Mouse (Mus musculus) left cerebral cortex, adult 2 months (tissue): ENCODE data around the gene Timp2. TPM values are rescaled to one million over a fixed set of nuclear protein-coding genes. Genes with fewer than 3 reads are reported as not detected.
A peak's percentile ranks its signal among the peaks of the same experiment; 100 is the strongest.

ENCODE experiments used
- DNase-seq, 2 experiments: peaks; one replicate each; pipeline ENCODE4 v3.0.0; 2021 to 2022; ENCODE audit warnings: low spot score in 2 of 2, mixed read lengths in 1 of 2; ENCODE audit errors: extremely low spot score in 1 of 2
- H3K27ac ChIP-seq: fragments of 200-600 bp; 2 replicates; pipeline ENCODE4 v1.8.1; 2022
- H3K4me3 ChIP-seq: fragments of 200-600 bp; 2 replicates; pipeline ENCODE4 v1.8.1; 2022
- CTCF ChIP-seq: fragments of 200-600 bp; IDR thresholded peaks from 2 replicates; pipeline ENCODE4 v1.8.1; 2022; ENCODE audit warnings: antibody characterized with exemption, mild to moderate bottlenecking, moderate library complexity
- intact Hi-C: fragments of 180-260 bp; cut with DNase I; formaldehyde crosslinking; loops from one replicate; pipeline ENCODE4 v1.15.1; 2025
- total RNA-seq, 2 experiments: library from RNA; stranded (reverse); gene quantifications; 2 replicates each; pipeline ENCODE4 v1.2.3; 2021

The Timp2 gene
- total RNA-seq, 2 experiments from 2014 or later = 221 to 255 TPM

GRCm38 (mm10) chr11:118347911-118348310 is 7.6 kb downstream of the Timp2 start:
- Histone ChIP-seq H3K4me3 (no peak overlapping the region), H3K27ac (no peak overlapping the region)
- DNase-seq = no peak
- TF ChIP-seq CTCF = no peak
- intact Hi-C loops = no loop called here

GRCm38 (mm10) chr11:118347391-118347790 is 8.1 kb downstream of the Timp2 start:
- no peak overlapping the region for H3K4me3 ChIP-seq
- no peak overlapping the region for H3K27ac ChIP-seq
- no peak for TF ChIP-seq CTCF
- intact Hi-C loops = no loop called here
- no peak for DNase-seq

DNA sequence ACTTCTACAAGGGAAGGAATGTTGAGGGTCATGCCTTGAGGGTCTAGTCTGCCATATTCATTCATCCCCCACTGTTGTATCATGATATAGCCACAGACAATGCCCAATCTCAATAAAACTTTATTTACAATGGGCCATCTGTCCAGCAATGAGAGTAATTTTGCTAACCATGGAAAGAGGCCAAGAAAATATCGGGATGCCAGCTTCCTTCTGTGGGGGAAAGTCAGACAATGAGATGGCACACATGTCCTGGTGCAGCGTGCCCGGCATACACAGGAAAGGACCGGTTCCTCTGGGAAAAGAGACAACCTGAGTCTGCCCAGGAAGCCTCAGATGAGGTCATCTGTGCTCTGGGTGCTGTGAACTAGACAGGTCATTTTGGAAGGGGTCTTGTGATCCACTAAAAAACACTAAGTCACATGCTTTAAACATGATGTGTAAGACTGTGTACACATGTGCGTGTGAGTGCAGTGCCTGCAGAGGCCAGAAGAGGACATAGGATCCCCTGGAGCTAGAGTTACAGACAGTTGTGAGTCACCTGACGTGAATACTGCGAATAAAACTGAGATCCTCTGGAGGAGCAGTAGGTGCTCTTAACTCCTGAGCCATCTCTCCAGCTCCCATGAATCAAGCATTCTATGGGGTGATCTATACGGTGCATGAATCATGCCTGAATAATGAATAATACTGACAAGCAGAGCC is 9.0 kb downstream of the Timp2 start:
- H3K4me3 ChIP-seq = no peak overlapping the region
- intact Hi-C loops = no loop called here
- no peak for DNase-seq
- TF ChIP-seq CTCF = peak; percentile 2; the same call in 1 of the 2 replicates
- H3K27ac ChIP-seq = no peak overlapping the region

GRCm38 (mm10) chr11:118345693-118346092 is 9.8 kb downstream of the Timp2 start:
- DNase-seq = no peak
- no peak overlapping the region for H3K4me3 ChIP-seq
- H3K27ac ChIP-seq = no peak overlapping the region
- intact Hi-C loops = no loop called here
- no peak for TF ChIP-seq CTCF

DNA sequence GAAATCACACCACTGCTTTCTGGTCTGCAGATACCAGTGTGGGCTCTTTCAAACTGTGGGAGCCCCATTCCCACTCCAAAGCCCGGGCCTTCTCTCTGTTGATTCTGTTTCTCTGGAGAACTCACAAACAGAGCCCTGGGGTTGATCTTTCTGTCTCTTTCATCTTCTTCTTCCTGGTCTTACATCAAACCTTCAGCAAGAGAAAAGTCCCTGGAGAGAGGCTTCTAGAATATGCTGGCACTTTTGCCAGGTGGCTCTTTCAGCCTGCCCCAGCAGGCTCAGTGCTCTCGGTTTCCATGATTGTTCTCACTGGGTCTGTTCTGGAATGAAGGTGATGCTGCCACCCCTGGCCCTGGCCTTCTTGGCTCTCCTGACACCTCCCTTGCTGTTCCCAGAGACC is 11.9 kb downstream of the Timp2 start:
- DNase-seq = no peak
- H3K27ac ChIP-seq = no peak overlapping the region
- intact Hi-C loops = no loop called here
- TF ChIP-seq CTCF = no peak
- no peak overlapping the region for H3K4me3 ChIP-seq

GRCm38 (mm10) chr11:118342400-118342981 is 13.0 kb downstream of the Timp2 start, which contains the start of gene Cep295nl:
Cep295nl (minus strand) TSS chr11:118342500.
- Histone ChIP-seq H3K4me3 (no peak within 1 kb of the TSS), H3K27ac (no peak within 1 kb of the TSS)
- TF ChIP-seq CTCF = no peak
- intact Hi-C loops = no loop called here
- no peak for DNase-seq

GRCm38 (mm10) chr11:118337491-118338168 is 17.9 kb downstream of the Timp2 start:
- peak; percentile 51 to 55 for DNase-seq
- no peak overlapping the region for H3K4me3 ChIP-seq
- intact Hi-C loops = no loop called here
- TF ChIP-seq CTCF = no peak
- H3K27ac ChIP-seq = peak overlapping the region; percentile 8; the same call in 1 of the 2 replicates

GRCm38 (mm10) chr11:118333431-118333830 is 22.1 kb downstream of the Timp2 start:
- intact Hi-C loops = no loop called here
- no peak for TF ChIP-seq CTCF
- DNase-seq = no peak
- no peak overlapping the region for H3K27ac ChIP-seq
- H3K4me3 ChIP-seq = no peak overlapping the region

DNA sequence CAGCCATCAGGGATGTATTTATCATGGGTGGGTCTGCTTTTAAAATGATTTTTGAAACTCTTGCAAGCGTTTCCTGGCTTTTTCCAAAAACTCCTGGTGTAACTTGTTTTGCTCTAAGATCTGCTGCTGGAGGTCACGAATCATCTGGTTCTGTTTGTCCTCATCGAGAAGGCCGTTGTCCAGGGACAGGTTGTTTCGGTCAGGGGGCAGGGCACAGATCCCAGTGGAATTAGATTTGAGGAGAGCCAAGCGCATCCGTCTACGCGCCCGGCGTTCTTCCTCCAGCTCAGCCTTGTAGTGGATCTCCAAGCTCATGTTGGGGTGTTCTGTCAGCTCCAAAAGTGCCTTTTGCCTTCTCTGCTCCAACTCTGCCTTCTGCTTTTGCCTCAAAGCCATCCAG is 23.2 kb downstream of the Timp2 start:
- intact Hi-C loops = no loop called here
- Histone ChIP-seq H3K4me3 (no peak overlapping the region), H3K27ac (no peak overlapping the region)
- no peak for DNase-seq
- TF ChIP-seq CTCF = no peak

DNA sequence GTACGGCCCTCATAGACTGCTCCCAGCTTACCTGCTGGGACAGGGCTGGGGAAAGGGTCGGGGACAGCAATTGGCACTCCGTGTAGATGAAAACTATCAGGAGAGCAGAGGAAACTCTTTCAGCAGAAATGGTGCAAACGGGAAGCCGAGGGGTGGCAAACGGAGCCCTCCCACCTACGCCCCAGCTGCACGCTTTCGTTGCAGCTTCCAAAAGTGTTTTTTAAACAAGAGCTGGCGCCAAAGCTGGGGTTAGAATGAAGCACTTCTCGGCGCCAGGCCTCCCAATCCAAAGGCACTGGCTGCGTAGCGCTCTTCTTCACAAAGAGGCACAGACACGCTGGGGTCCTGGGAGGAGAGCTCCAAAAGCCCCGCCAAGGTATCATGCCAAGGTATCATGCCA is 24.8 kb downstream of the Timp2 start:
- peak overlapping the region; percentile 44; the same call in 1 of the 2 replicates for H3K27ac ChIP-seq
- TF ChIP-seq CTCF = no peak
- H3K4me3 ChIP-seq = no peak overlapping the region
- intact Hi-C loops = no loop called here
- peak in 1 of 2 experiments; percentile 59 for DNase-seq

DNA sequence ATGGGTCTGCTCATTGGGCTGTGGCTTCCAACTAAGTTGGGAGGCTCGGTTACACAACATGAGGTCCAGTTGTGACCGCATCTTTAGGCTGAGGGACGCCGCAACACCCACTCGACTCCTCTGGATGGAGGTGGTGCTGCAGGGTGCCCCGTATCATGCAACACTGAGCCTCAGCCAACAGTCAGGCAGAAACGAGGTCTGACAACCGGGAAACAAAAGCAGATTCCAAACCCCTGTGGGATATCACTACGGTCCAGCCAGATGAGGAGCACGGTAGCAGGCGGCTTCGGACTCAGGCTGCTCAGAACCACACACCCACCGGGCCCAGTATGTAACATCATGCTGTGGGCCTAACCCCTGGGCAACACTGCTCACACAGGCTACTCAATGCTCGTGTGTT is 25.2 kb downstream of the Timp2 start:
- no peak for DNase-seq
- Histone ChIP-seq H3K27ac (peak overlapping the region; percentile 44), H3K4me3 (no peak overlapping the region)
- TF ChIP-seq CTCF = no peak
- intact Hi-C loops = no loop called here

- no peak for TF ChIP-seq CTCF
- intact Hi-C loops = no loop called here
- Histone ChIP-seq H3K27ac (no peak overlapping the region; the same call in 1 of the 2 replicates), H3K4me3 (no peak overlapping the region)
- no peak for DNase-seq
Measured at GRCm38 (mm10) chr11:118328947-118329346, 26.6 kb downstream of the Timp2 start.
